Mouse (Mus musculus) monocyte, adult 5-6 weeks (primary cell): ENCODE data around the gene Nlk. TPM values are rescaled to one million over a fixed set of nuclear protein-coding genes. Genes with fewer than 3 reads are reported as not detected.

Experiments
- ATAC-seq: fragments of 153-309, 156-312 bp; replicated peaks from 2 replicates; pipeline ENCODE4 v1.8.0; 2017; ENCODE audit warnings: mild to moderate bottlenecking; ENCODE audit not compliant: low TSS enrichment, insufficient number of reproducible peaks, severe bottlenecking, poor library complexity, low FRiP score
- total RNA-seq: library from RNA; stranded (forward); fragments of 200-1000, 200-491, 200-594 nt; gene quantifications from 3 replicates; pipeline ENCODE4 v1.2.3, GENCODE M21; 2017

The Nlk gene
- 22.7 to 69.9 TPM (median 36.2 TPM) in 3 replicates for total RNA-seq

- ATAC-seq = peak; percentile 99
These were observed at the start of gene Nlk for GRCm38 (mm10) chr11:78696777-78697752. Nlk (minus strand) TSS chr11:78697373.

GRCm38 (mm10) chr11:78746264-78746663 lies 49.1 kb upstream of the Nlk start:
- no peak for ATAC-seq

GRCm38 (mm10) chr11:78745475-78745874 lies 48.3 kb upstream of the Nlk start:
- no peak for ATAC-seq

- ATAC-seq = no peak
These were observed 45.3 kb upstream of the Nlk start for GRCm38 (mm10) chr11:78742461-78742860.

- ATAC-seq = no peak
These were observed 44.8 kb upstream of the Nlk start for GRCm38 (mm10) chr11:78741958-78742357.

GRCm38 (mm10) chr11:78739361-78739760 lies 42.2 kb upstream of the Nlk start:
- ATAC-seq = no peak

GRCm38 (mm10) chr11:78736877-78737408 lies 39.8 kb upstream of the Nlk start:
- ATAC-seq = no peak

GRCm38 (mm10) chr11:78735168-78735567 lies 38.0 kb upstream of the Nlk start:
- ATAC-seq = no peak

- ATAC-seq = no peak
These were observed 35.4 kb upstream of the Nlk start for GRCm38 (mm10) chr11:78732619-78733018.

GRCm38 (mm10) chr11:78730902-78731301 lies 33.7 kb upstream of the Nlk start:
- ATAC-seq = no peak

- no peak for ATAC-seq
These were observed 30.9 kb upstream of the Nlk start for GRCm38 (mm10) chr11:78728041-78728440.

GRCm38 (mm10) chr11:78726366-78726765 lies 29.2 kb upstream of the Nlk start:
- ATAC-seq = no peak

GRCm38 (mm10) chr11:78724792-78725191 lies 27.6 kb upstream of the Nlk start:
- ATAC-seq = no peak

GRCm38 (mm10) chr11:78721419-78721818 lies 24.2 kb upstream of the Nlk start:
- ATAC-seq = no peak

GRCm38 (mm10) chr11:78717655-78718054 lies 20.5 kb upstream of the Nlk start:
- ATAC-seq = no peak

GRCm38 (mm10) chr11:78708642-78709041 lies 11.5 kb upstream of the Nlk start:
- no peak for ATAC-seq

GRCm38 (mm10) chr11:78706026-78706425 lies 8.9 kb upstream of the Nlk start:
- no peak for ATAC-seq

GRCm38 (mm10) chr11:78703085-78703484 lies 5.9 kb upstream of the Nlk start:
- ATAC-seq = no peak

GRCm38 (mm10) chr11:78702319-78702718 lies 5.1 kb upstream of the Nlk start:
- ATAC-seq = no peak

- ATAC-seq = peak; percentile 90
These were observed 589 bp upstream of the Nlk start for GRCm38 (mm10) chr11:78697753-78698171.
